Mouse (Mus musculus) cerebellum, adult 2 months (tissue): ENCODE results near the gene Ankrd35. TPM values are rescaled to one million over a fixed set of nuclear protein-coding genes. Genes with fewer than 3 reads are reported as not detected.
"Not testable (repeated sequence)": the region's sequence is repeated elsewhere in the genome, so short reads cannot be mapped to it uniquely, and the experiment has no call there.

Source experiments
- DNase-seq, 2 experiments: peaks; one replicate each; pipeline ENCODE4 v3.0.0; 2021
- H3K27ac ChIP-seq: fragments of 200-500 bp; 2 replicates; pipeline ENCODE4 v1.5.1; 2012; ENCODE audit warnings: low read length, control low read depth, inconsistent platforms; ENCODE audit not compliant: insufficient read depth
- H3K27me3 ChIP-seq: fragments of 200-500 bp; 2 replicates; pipeline ENCODE4 v1.6.1; 2012; ENCODE audit warnings: inconsistent platforms, mild to moderate bottlenecking, low read length, moderate library complexity; ENCODE audit not compliant: control insufficient read depth, insufficient read depth
- H3K4me1 ChIP-seq: fragments of 200-500 bp; 2 replicates; pipeline ENCODE4 v1.6.1; 2011; ENCODE audit warnings: low read length; ENCODE audit not compliant: control insufficient read depth, insufficient read depth
- H3K4me3 ChIP-seq: fragments of 200-500 bp; replicated peaks from 2 replicates; pipeline ENCODE3; 2011; ENCODE audit warnings: mild to moderate bottlenecking, low read depth, low read length, control low read depth; ENCODE audit not compliant: insufficient read depth
- CTCF ChIP-seq: fragments of 200-500 bp; IDR thresholded peaks from 2 replicates; pipeline ENCODE4 v1.5.1; 2011; ENCODE audit warnings: low read depth, mild to moderate bottlenecking, control low read depth, low read length, moderate library complexity, borderline replicate concordance; ENCODE audit not compliant: insufficient read depth
- POLR2A ChIP-seq: fragments of 200-500 bp; IDR thresholded peaks from 2 replicates; pipeline ENCODE4 v1.6.1; 2011; ENCODE audit warnings: low read length, control low read depth, borderline replicate concordance; ENCODE audit not compliant: insufficient read depth
- WGBS: fragments of 180-500 bp; shearing (Covaris S2); methylation state at CpG from one replicate; pipeline ENCODE4 v1.1.7; 2018; 5-methylcytosine and 5-hydroxymethylcytosine counted together
- polyA plus RNA-seq: library from polyadenylated mRNA; depleted of rRNA; stranded (reverse); fragments of >200 nt; gene quantifications from 2 replicates; pipeline ENCODE4 v1.2.3, GENCODE M21; 2012

The Ankrd35 gene
- polyA plus RNA-seq, 1 experiment = 11.6 TPM

- no peak overlapping the region for H3K27ac ChIP-seq
- TF ChIP-seq POLR2A (no peak), CTCF (no peak)
- no peaks in the 10 kb centered on the region for H3K4me1 ChIP-seq
- DNase-seq = no peak
- WGBS = 68% methylated on average over 7 of the region's 7 CpGs
- no peaks in the 10 kb centered on the region for H3K27me3 ChIP-seq
- no peak overlapping the region for H3K4me3 ChIP-seq
These were observed 8.5 kb downstream of the Ankrd35 start for GRCm38 (mm10) chr3:96678456-96678855.

- Histone ChIP-seq H3K4me1 (no peaks in the 10 kb centered on the region), H3K27ac (no peak overlapping the region), H3K4me3 (no peak overlapping the region), H3K27me3 (no peaks in the 10 kb centered on the region)
- WGBS = 45% methylated on average over 5 of the region's 5 CpGs
- no peak for TF ChIP-seq CTCF
- no peak for DNase-seq
These were observed 9.3 kb downstream of the Ankrd35 start for GRCm38 (mm10) chr3:96679159-96679674.

- Histone ChIP-seq H3K4me3 (no peak overlapping the region), H3K27ac (no peak overlapping the region), H3K27me3 (no peaks in the 10 kb centered on the region), H3K4me1 (no peaks in the 10 kb centered on the region)
- DNase-seq = no peak
- 38% methylated on average over 12 of the region's 12 CpGs for WGBS
- TF ChIP-seq POLR2A (no peak), CTCF (no peak)
These were observed 10.5 kb downstream of the Ankrd35 start for GRCm38 (mm10) chr3:96680269-96680956.

- WGBS = 75% methylated on average over 3 of the region's 3 CpGs
- H3K27me3 ChIP-seq = no peaks in the 10 kb centered on the region
- no peak overlapping the region for H3K4me3 ChIP-seq
- no peak overlapping the region for H3K27ac ChIP-seq
- no peak for TF ChIP-seq POLR2A
- no peak for TF ChIP-seq CTCF
- DNase-seq = no peak
- H3K4me1 ChIP-seq = no peaks in the 10 kb centered on the region
These were observed 13.6 kb downstream of the Ankrd35 start for GRCm38 (mm10) chr3:96683496-96683895.

- Histone ChIP-seq H3K27ac (no peak overlapping the region), H3K4me1 (no peaks in the 10 kb centered on the region), H3K4me3 (peak overlapping the region; percentile 6), H3K27me3 (no peaks in the 10 kb centered on the region)
- 62% methylated on average over 17 of the region's 17 CpGs for WGBS
- TF ChIP-seq CTCF (no peak), POLR2A (no peak)
- DNase-seq = no peak
These were observed 14.4 kb downstream of the Ankrd35 start for GRCm38 (mm10) chr3:96684151-96684821.

GRCm38 (mm10) chr3:96684822-96685156 is 14.9 kb downstream of the Ankrd35 start:
- no peak for TF ChIP-seq CTCF
- no peak for TF ChIP-seq POLR2A
- DNase-seq = peak in 1 of 2 experiments; percentile 32
- WGBS = 34% methylated on average over 28 of the region's 28 CpGs
- H3K27me3 ChIP-seq = no peaks in the 10 kb centered on the region; the same call in 1 of the 2 replicates
- H3K27ac ChIP-seq = no peak overlapping the region
- H3K4me1 ChIP-seq = no peaks in the 10 kb centered on the region
- peak overlapping the region; percentile 6 for H3K4me3 ChIP-seq

GRCm38 (mm10) chr3:96686057-96686456 is 16.1 kb downstream of the Ankrd35 start:
- H3K27ac ChIP-seq, H3K27me3 ChIP-seq, H3K4me3 ChIP-seq, H3K4me1 ChIP-seq, DNase-seq: not testable (repeated sequence)
- WGBS = 95% methylated on average over 5 of the region's 5 CpGs

- Histone ChIP-seq H3K4me3 (no peak overlapping the region), H3K27me3 (no peaks in the 10 kb centered on the region; the same call in 1 of the 2 replicates), H3K27ac (no peak overlapping the region), H3K4me1 (no peaks in the 10 kb centered on the region)
- no peak for DNase-seq
- WGBS = 89% methylated on average over 11 of the region's 11 CpGs
- TF ChIP-seq CTCF (no peak), POLR2A (no peak)
These were observed 18.9 kb downstream of the Ankrd35 start for GRCm38 (mm10) chr3:96688854-96689253.

GRCm38 (mm10) chr3:96690298-96690697 is 20.4 kb downstream of the Ankrd35 start:
- WGBS = 61% methylated on average over 3 of the region's 3 CpGs
- H3K4me1 ChIP-seq = no peaks in the 10 kb centered on the region
- H3K4me3 ChIP-seq = no peak overlapping the region
- no peaks in the 10 kb centered on the region; the same call in 1 of the 2 replicates for H3K27me3 ChIP-seq
- no peak for TF ChIP-seq POLR2A
- TF ChIP-seq CTCF = no peak
- DNase-seq = no peak
- H3K27ac ChIP-seq = no peak overlapping the region
